In the genomic region with DNA sequence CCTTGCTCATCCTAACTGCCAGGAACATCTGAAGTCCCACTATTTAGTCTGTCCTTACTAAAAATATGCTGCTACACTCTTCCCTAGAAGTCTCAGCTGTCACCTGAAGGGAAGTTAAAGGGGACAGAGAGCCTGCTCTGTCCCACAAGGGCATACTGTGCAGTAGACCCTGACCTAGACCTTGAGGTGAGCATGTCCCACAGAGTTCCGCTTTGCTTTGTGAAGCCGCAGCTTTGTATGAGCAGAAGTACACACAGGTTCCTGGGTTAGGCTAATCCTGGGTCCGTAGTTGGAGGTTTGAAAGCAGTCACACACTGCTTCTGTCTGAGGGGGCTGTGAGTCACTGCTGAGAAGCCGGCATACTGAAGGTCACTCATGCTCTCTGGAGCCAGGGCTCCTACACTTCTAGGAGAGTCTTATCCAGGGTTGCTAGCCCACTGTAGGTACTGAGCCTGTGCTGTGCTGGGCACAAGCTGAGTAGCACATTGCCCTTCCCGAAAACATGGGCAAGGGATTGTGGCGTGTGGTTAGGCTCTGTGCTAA, we compare ENCODE assay signal across 11 mouse cellular contexts.
DNase-seq lines count a peak whose midpoint lies in the region; ATAC-seq and TF ChIP-seq lines count a peak whose summit lies in the region.
"Had no signal": no experiment of that assay in that cellular context is flagged by ENCODE, and none has a peak within 500 bp of the region (broad histone marks: within the 10 kb centered on the region; RNA-seq: fewer than 3 reads in every experiment).

No protein-coding gene starts in this region.

- H3K9ac ChIP-seq in forebrain, embryonic 12.5 days: no peak overlapping the region
- no peak overlapping the region for H3K9ac ChIP-seq in forebrain, embryonic 15.5 days (replicated peaks)
- no peak overlapping the region; the same call in 1 of the 2 replicates for H3K9ac ChIP-seq in kidney, embryonic 16.5 days (replicated peaks; ENCODE audit: low read length)
- H3K9ac ChIP-seq in intestine, embryonic 14.5 days (ENCODE audit: low read length): no peak overlapping the region

- peaks cover 23% of the 10 kb centered on the region for H3K4me1 ChIP-seq in forebrain, embryonic 12.5 days
- peaks cover 6% of the 10 kb centered on the region; the same call in 1 of the 2 replicates for H3K4me1 ChIP-seq in forebrain, embryonic 15.5 days
- peaks cover 38% of the 10 kb centered on the region for H3K4me1 ChIP-seq in kidney, embryonic 16.5 days (ENCODE audit: insufficient read depth, low read length)
- H3K4me1 ChIP-seq in intestine, embryonic 14.5 days (replicated peaks; ENCODE audit: control insufficient read depth, insufficient read depth, low read length): peaks cover 8% of the 10 kb centered on the region
- H3K4me1 ChIP-seq in olfactory bulb, adult 2 months (ENCODE audit: control insufficient read depth, insufficient read depth, low read length): peaks cover 20% of the 10 kb centered on the region

- no peak overlapping the region for H3K4me3 ChIP-seq in forebrain, embryonic 12.5 days (replicated peaks)
- H3K4me3 ChIP-seq in forebrain, embryonic 15.5 days: no peak overlapping the region
- no peak overlapping the region for H3K4me3 ChIP-seq in kidney, embryonic 16.5 days (ENCODE audit: low read length)
- H3K4me3 ChIP-seq in intestine, embryonic 14.5 days (ENCODE audit: low read depth, low read length): no peak overlapping the region
- no peak overlapping the region for H3K4me3 ChIP-seq in olfactory bulb, adult 2 months (ENCODE audit: insufficient read depth, low read depth, low read length)
- H3K4me3 ChIP-seq: limb, embryonic 10.5 days had no signal

- 0 out of 2 replicates have a peak overlapping the region, but pooled peaks have one; percentile 36 for H3K27ac ChIP-seq in forebrain, embryonic 12.5 days
- no peak overlapping the region for H3K27ac ChIP-seq in forebrain, embryonic 15.5 days (replicated peaks)
- peak overlapping the region; percentile 91 for H3K27ac ChIP-seq in kidney, embryonic 16.5 days (ENCODE audit: low read length)
- H3K27ac ChIP-seq in intestine, embryonic 14.5 days (ENCODE audit: low read depth): peak overlapping the region; percentile 86
- peak overlapping the region; percentile 58; the same call in 1 of the 2 replicates for H3K27ac ChIP-seq in olfactory bulb, adult 2 months (ENCODE audit: insufficient read depth, low read depth, low read length)
- H3K27ac ChIP-seq: limb, embryonic 10.5 days had no signal

- no peaks in the 10 kb centered on the region for H3K27me3 ChIP-seq in forebrain, embryonic 12.5 days
- H3K27me3 ChIP-seq in forebrain, embryonic 15.5 days: no peaks in the 10 kb centered on the region
- H3K27me3 ChIP-seq in kidney, embryonic 16.5 days (ENCODE audit: insufficient read depth, low read length): no peaks in the 10 kb centered on the region
- no peaks in the 10 kb centered on the region for H3K27me3 ChIP-seq in intestine, embryonic 14.5 days (replicated peaks; ENCODE audit: control insufficient read depth, insufficient read depth, low read length)

- no peak overlapping the region for H3K4me2 ChIP-seq in forebrain, embryonic 12.5 days
- H3K4me2 ChIP-seq in forebrain, embryonic 15.5 days (replicated peaks): no peak overlapping the region
- H3K4me2 ChIP-seq in kidney, embryonic 16.5 days (replicated peaks; ENCODE audit: low read depth, low read length): no peak overlapping the region
- no peak overlapping the region for H3K4me2 ChIP-seq in intestine, embryonic 14.5 days (ENCODE audit: low read length)

- ATAC-seq in forebrain, embryonic 12.5 days (ENCODE audit: low FRiP score): no peak
- no peak for ATAC-seq in forebrain, embryonic 15.5 days (replicated peaks)
- no peak for ATAC-seq in kidney, embryonic 16.5 days (ENCODE audit: low FRiP score, low TSS enrichment)
- ATAC-seq in intestine, embryonic 14.5 days (replicated peaks; ENCODE audit: low FRiP score, low TSS enrichment, low read depth): no peak
- ATAC-seq in megakaryocyte-erythroid progenitor cell, adult 5-6 weeks (replicated peaks; ENCODE audit: low FRiP score, low TSS enrichment, poor library complexity, severe bottlenecking): no peak

- TF ChIP-seq CTCF in olfactory bulb, adult 2 months (IDR thresholded peaks at IDR 0.05; ENCODE audit: insufficient read depth, low read depth, low read length): no peak

- 92% methylated on average over 6 of the region's 6 CpGs for WGBS in forebrain, embryonic 12.5 days
- 90% methylated on average over 6 of the region's 6 CpGs for WGBS in forebrain, embryonic 15.5 days
- 87% methylated on average over 6 of the region's 6 CpGs for WGBS in kidney, embryonic 16.5 days
- WGBS in intestine, embryonic 14.5 days: 80% methylated on average over 6 of the region's 6 CpGs
- 78% methylated on average over 6 of the region's 6 CpGs for WGBS in olfactory bulb, adult 2 months

- TF ChIP-seq POLR2A in olfactory bulb, adult 2 months (IDR thresholded peaks at IDR 0.05; ENCODE audit: insufficient read depth, low read depth, low read length): no peak

- H3K9me3 ChIP-seq in forebrain, embryonic 12.5 days: no peaks in the 10 kb centered on the region
- no peaks in the 10 kb centered on the region for H3K9me3 ChIP-seq in forebrain, embryonic 15.5 days
- H3K9me3 ChIP-seq in kidney, embryonic 16.5 days (ENCODE audit: low read length): no peaks in the 10 kb centered on the region
- H3K9me3 ChIP-seq in intestine, embryonic 14.5 days (ENCODE audit: control insufficient read depth, low read length): no peaks in the 10 kb centered on the region
- H3K9me3 ChIP-seq: limb, embryonic 10.5 days had no signal

- DNase-seq in kidney, adult 18-20 months: no peak
- DNase-seq in intestine, embryonic 14.5 days (ENCODE audit: low spot score): no peak
- DNase-seq in urinary bladder, postnatal 36 days (ENCODE audit: low spot score in 2 of 2): no peak
- DNase-seq: gastrocnemius, postnatal 25 days; kidney, postnatal 4 days had no signal

- peaks cover 44% of the 10 kb centered on the region for H3K36me3 ChIP-seq in forebrain, embryonic 12.5 days (replicated peaks)
- H3K36me3 ChIP-seq in forebrain, embryonic 15.5 days: no peaks in the 10 kb centered on the region; the same call in 1 of the 2 replicates
- peaks cover 26% of the 10 kb centered on the region for H3K36me3 ChIP-seq in kidney, embryonic 16.5 days (ENCODE audit: insufficient read depth, low read length)
- peaks cover 64% of the 10 kb centered on the region for H3K36me3 ChIP-seq in intestine, embryonic 14.5 days (ENCODE audit: control insufficient read depth, insufficient read depth, low read length)
